Mouse (Mus musculus) lung, adult 2 months (tissue): ENCODE measurements at regions not wholly inside any gene's neighbourhood (a gene's known extent, or its start where the extent isn't known, plus 50 kb on each side); places are given as distances from the start of the nearest gene placed in this dataset.

Experiments used
- CTCF ChIP-seq: fragments of 200-500 bp; IDR thresholded peaks from 2 replicates; pipeline ENCODE4 v1.5.1; 2011; ENCODE audit warnings: mild to moderate bottlenecking, low read length, control low read depth; ENCODE audit not compliant: insufficient read depth
- POLR2A ChIP-seq: fragments of 200-500 bp; IDR thresholded peaks from 2 replicates; pipeline ENCODE4 v1.6.1; 2011; ENCODE audit warnings: low read depth, mild to moderate bottlenecking, control low read depth, low read length, borderline replicate concordance; ENCODE audit errors: extremely low read depth

GRCm38 (mm10) chr8:73570599-73570998 is 217.3 kb upstream of the Large1 start:
- TF ChIP-seq CTCF, result no peak
- TF ChIP-seq POLR2A, result no peak
